Mouse (Mus musculus) forebrain, postnatal 0 days (tissue): ENCODE measurements at regions not wholly inside any gene's neighbourhood (a gene's known extent, or its start where the extent isn't known, plus 50 kb on each side); places are given as distances from the start of the nearest gene placed in this dataset.

Experiments
- ATAC-seq: fragments of 200-750 bp; cut with Nextera tagmentation; 2 replicates; pipeline ENCODE4 v1.8.0; 2017; ENCODE audit warnings: mild to moderate bottlenecking, moderate library complexity
- DNase-seq: peaks from one replicate; pipeline ENCODE4 v3.0.0-alpha.2; 2015
- H3K27ac ChIP-seq: fragments of 300-500 bp; sonication (generic); 2 replicates; pipeline ENCODE4 v1.5.1; 2014; ENCODE audit warnings: low read depth, mild to moderate bottlenecking, antibody characterized with exemption, low read length, moderate library complexity, mixed read lengths
- H3K27me3 ChIP-seq: fragments of 300-500 bp; sonication (generic); 2 replicates; pipeline ENCODE4 v1.6.1; 2014; ENCODE audit warnings: mild to moderate bottlenecking, low read length, mixed read lengths; ENCODE audit not compliant: insufficient read depth
- H3K36me3 ChIP-seq: fragments of 300-500 bp; sonication (generic); 2 replicates; pipeline ENCODE4 v1.6.1; 2014; ENCODE audit warnings: mild to moderate bottlenecking, moderate library complexity; ENCODE audit not compliant: insufficient read depth
- H3K4me1 ChIP-seq: fragments of 300-500 bp; sonication (generic); 2 replicates; pipeline ENCODE4 v1.6.1; 2014; ENCODE audit warnings: antibody characterized with exemption; ENCODE audit not compliant: insufficient read depth
- H3K4me2 ChIP-seq: fragments of 300-500 bp; sonication (generic); 2 replicates; pipeline ENCODE4 v1.6.1; 2014; ENCODE audit warnings: low read depth, mild to moderate bottlenecking, moderate library complexity
- H3K4me3 ChIP-seq: fragments of 300-500 bp; sonication (generic); 2 replicates; pipeline ENCODE4 v1.5.1; 2014; ENCODE audit warnings: low read depth, low read length, mixed read lengths
- H3K9ac ChIP-seq: fragments of 300-500 bp; sonication (generic); 2 replicates; pipeline ENCODE4 v1.6.1; 2014; ENCODE audit warnings: mild to moderate bottlenecking
- H3K9me3 ChIP-seq: fragments of 300-500 bp; sonication (generic); 2 replicates; pipeline ENCODE4 v1.6.1; 2016; ENCODE audit warnings: low read length
- CTCF ChIP-seq: sonication (generic); IDR thresholded peaks from 2 replicates; pipeline ENCODE4 v1.5.1; 2016; ENCODE audit warnings: antibody characterized with exemption, control low read depth, low read depth
- WGBS: fragments of 180-500 bp; shearing (Covaris S2); extraction: QIAGEN DNeasy Blood & Tissue Kit; methylation state at CpG from one replicate; pipeline ENCODE4 v1.1.7; 2014; 5-methylcytosine and 5-hydroxymethylcytosine counted together

- DNase-seq (no peak), ATAC-seq (no peak)
- Histone ChIP-seq H3K4me3 (no peak overlapping the region), H3K27ac (no peak overlapping the region), H3K4me2 (no peak overlapping the region), H3K9me3 (no peaks in the 10 kb centered on the region), H3K4me1 (no peaks in the 10 kb centered on the region), H3K9ac (no peak overlapping the region), H3K27me3 (no peaks in the 10 kb centered on the region), H3K36me3 (no peaks in the 10 kb centered on the region)
- WGBS, result 94% methylated on average over 5 of the region's 5 CpGs
- no peak for TF ChIP-seq CTCF
These were observed 166.3 kb upstream of the Clint1 start for GRCm38 (mm10) chr11:45685571-45685970.

- Histone ChIP-seq H3K9ac (no peak overlapping the region), H3K4me1 (no peaks in the 10 kb centered on the region), H3K4me2 (no peak overlapping the region), H3K27ac (no peak overlapping the region), H3K4me3 (no peak overlapping the region), H3K36me3 (no peaks in the 10 kb centered on the region), H3K9me3 (no peaks in the 10 kb centered on the region), H3K27me3 (no peaks in the 10 kb centered on the region)
- no peak for DNase-seq
- no peak for ATAC-seq
- TF ChIP-seq CTCF, result no peak
- 74% methylated on average over 6 of the region's 6 CpGs for WGBS
These were observed 158.6 kb upstream of the Clint1 start for GRCm38 (mm10) chr11:45693206-45693605.

GRCm38 (mm10) chr11:45701506-45701905 lies 150.3 kb upstream of the Clint1 start:
- 75% methylated on average over 3 of the region's 3 CpGs for WGBS
- Histone ChIP-seq H3K27me3 (no peaks in the 10 kb centered on the region), H3K9me3 (no peaks in the 10 kb centered on the region), H3K4me1 (no peaks in the 10 kb centered on the region), H3K4me2 (no peak overlapping the region), H3K9ac (no peak overlapping the region), H3K27ac (no peak overlapping the region), H3K36me3 (no peaks in the 10 kb centered on the region), H3K4me3 (no peak overlapping the region)
- ATAC-seq, result no peak
- no peak for TF ChIP-seq CTCF
- DNase-seq, result no peak

GRCm38 (mm10) chr11:45702916-45703315 lies 148.9 kb upstream of the Clint1 start:
- no peak for TF ChIP-seq CTCF
- Histone ChIP-seq H3K27me3 (no peaks in the 10 kb centered on the region), H3K4me3 (no peak overlapping the region), H3K27ac (no peak overlapping the region), H3K4me2 (no peak overlapping the region), H3K4me1 (no peaks in the 10 kb centered on the region), H3K9me3 (no peaks in the 10 kb centered on the region), H3K36me3 (no peaks in the 10 kb centered on the region), H3K9ac (no peak overlapping the region)
- ATAC-seq, result no peak
- no peak for DNase-seq
- WGBS, result 72% methylated on average over 3 of the region's 3 CpGs

- Histone ChIP-seq H3K4me2 (no peak overlapping the region), H3K9ac (no peak overlapping the region), H3K27ac (no peak overlapping the region), H3K36me3 (no peaks in the 10 kb centered on the region), H3K9me3 (no peaks in the 10 kb centered on the region), H3K4me1 (no peaks in the 10 kb centered on the region), H3K4me3 (no peak overlapping the region), H3K27me3 (no peaks in the 10 kb centered on the region)
- WGBS, result 69% methylated on average over 5 of the region's 5 CpGs
- no peak for DNase-seq
- ATAC-seq, result no peak
- 0 out of 2 replicates have a peak, but pooled peaks have one; percentile 2 for TF ChIP-seq CTCF
These were observed 147.4 kb upstream of the Clint1 start for GRCm38 (mm10) chr11:45704411-45704810.

- no peak for TF ChIP-seq CTCF
- no peak for DNase-seq
- H3K4me2 ChIP-seq, result no peak overlapping the region
- WGBS, result 84% methylated on average over 2 of the region's 2 CpGs
- H3K4me3 ChIP-seq, result no peak overlapping the region
- H3K9ac ChIP-seq, result no peak overlapping the region
- no peak overlapping the region for H3K27ac ChIP-seq
- no peaks in the 10 kb centered on the region for H3K27me3 ChIP-seq
- H3K9me3 ChIP-seq, result no peaks in the 10 kb centered on the region
- no peak for ATAC-seq
- H3K36me3 ChIP-seq, result no peaks in the 10 kb centered on the region
- H3K4me1 ChIP-seq, result no peaks in the 10 kb centered on the region
These were observed 133.2 kb upstream of the Clint1 start for GRCm38 (mm10) chr11:45718630-45719029.

GRCm38 (mm10) chr11:45719821-45720220 lies 132.0 kb upstream of the Clint1 start:
- Histone ChIP-seq H3K9ac (no peak overlapping the region), H3K27ac (no peak overlapping the region), H3K4me3 (no peak overlapping the region), H3K36me3 (no peaks in the 10 kb centered on the region), H3K9me3 (no peaks in the 10 kb centered on the region), H3K4me2 (no peak overlapping the region), H3K4me1 (no peaks in the 10 kb centered on the region), H3K27me3 (no peaks in the 10 kb centered on the region)
- 89% methylated on average over 6 of the region's 6 CpGs for WGBS
- DNase-seq (no peak), ATAC-seq (no peak)
- TF ChIP-seq CTCF, result no peak

- peak; percentile 53 for TF ChIP-seq CTCF
- Histone ChIP-seq H3K36me3 (no peaks in the 10 kb centered on the region), H3K9ac (no peak overlapping the region), H3K4me3 (no peak overlapping the region), H3K4me2 (no peak overlapping the region), H3K9me3 (no peaks in the 10 kb centered on the region), H3K27me3 (no peaks in the 10 kb centered on the region), H3K27ac (no peak overlapping the region), H3K4me1 (no peaks in the 10 kb centered on the region)
- ATAC-seq (no peak), DNase-seq (peak; percentile 12)
- WGBS, result 61% methylated on average over 3 of the region's 3 CpGs
These were observed 115.3 kb upstream of the Clint1 start for GRCm38 (mm10) chr11:45736561-45736960.
